Mouse (Mus musculus): ENCODE results near the gene Ficd. TPM values are rescaled to one million over a fixed set of nuclear protein-coding genes. Genes with fewer than 3 reads are reported as not detected.

Gene Ficd
- polyA plus RNA-seq (2015; fragmentation: Illumina TruSeq; extraction: RNeasy Lipid Tissue Mini Kit (QIAGEN cat#74804); ENCODE audit: low read depth, low replicate concordance), result 9.7 TPM

GRCm38 (mm10) chr5:113735345-113736112 is at the start of gene Ficd:
Gene Ficd, plus strand, starts transcription at chr5:113735803.

GRCm38 (mm10) chr5:113724446-113724845 is 11.2 kb upstream of the Ficd start, which contains the start of gene 1700069L16Rik:
Gene 1700069L16Rik, minus strand, starts transcription at chr5:113724772.

GRCm38 (mm10) chr5:113772450-113772895 is 36.9 kb downstream of the Ficd start, which contains the start of the genes Sart3 and Iscu:
Gene Sart3, minus strand, starts transcription at chr5:113772510.
Gene Iscu, plus strand, starts transcription at chr5:113772748.

Other genes with a start within 250 kb of the Ficd start
- 29.1 TPM for gene Wscd2, start 245.5 kb upstream of the Ficd start, polyA plus RNA-seq (2015; fragmentation: Illumina TruSeq; extraction: RNeasy Lipid Tissue Mini Kit (QIAGEN cat#74804); ENCODE audit: low read depth, low replicate concordance)
- 2.5 TPM for gene Cmklr1, start 85.4 kb upstream of the Ficd start, polyA plus RNA-seq (2015; fragmentation: Illumina TruSeq; extraction: RNeasy Lipid Tissue Mini Kit (QIAGEN cat#74804); ENCODE audit: low read depth, low replicate concordance)
- gene 1700069L16Rik, start 11.0 kb upstream of the Ficd start, polyA plus RNA-seq (2015; fragmentation: Illumina TruSeq; extraction: RNeasy Lipid Tissue Mini Kit (QIAGEN cat#74804); ENCODE audit: low read depth, low replicate concordance), result not detected
- gene Sart3, start 36.7 kb downstream of the Ficd start, polyA plus RNA-seq (2015; fragmentation: Illumina TruSeq; extraction: RNeasy Lipid Tissue Mini Kit (QIAGEN cat#74804); ENCODE audit: low read depth, low replicate concordance), result 23.3 TPM
- 165 TPM for gene Iscu, start 36.9 kb downstream of the Ficd start, polyA plus RNA-seq (2015; fragmentation: Illumina TruSeq; extraction: RNeasy Lipid Tissue Mini Kit (QIAGEN cat#74804); ENCODE audit: low read depth, low replicate concordance)
- gene Tmem119, start 64.7 kb downstream of the Ficd start, polyA plus RNA-seq (2015; fragmentation: Illumina TruSeq; extraction: RNeasy Lipid Tissue Mini Kit (QIAGEN cat#74804); ENCODE audit: low read depth, low replicate concordance), result 25.0 TPM
- 34.2 TPM for gene Selplg, start 96.8 kb downstream of the Ficd start, polyA plus RNA-seq (2015; fragmentation: Illumina TruSeq; extraction: RNeasy Lipid Tissue Mini Kit (QIAGEN cat#74804); ENCODE audit: low read depth, low replicate concordance)
- 62.4 TPM for gene Coro1c, start 173.0 kb downstream of the Ficd start, polyA plus RNA-seq (2015; fragmentation: Illumina TruSeq; extraction: RNeasy Lipid Tissue Mini Kit (QIAGEN cat#74804); ENCODE audit: low read depth, low replicate concordance)